Mouse (Mus musculus) splenic B cell, adult 2 months (primary cell): ENCODE results near the gene Map2k4.

Source experiments
- DNase-seq: peaks from one replicate; pipeline ENCODE4 v3.0.0-alpha.2; 2011; ENCODE audit warnings: low read depth, low spot score
- H3K27me3 ChIP-seq: 2 replicates; pipeline ENCODE4 v1.6.1; 2012; ENCODE audit warnings: mild to moderate bottlenecking, low read length, moderate library complexity, mixed read lengths; ENCODE audit not compliant: control insufficient read depth, poor library complexity, insufficient read depth, severe bottlenecking
- H3K36me3 ChIP-seq: 2 replicates; pipeline ENCODE4 v1.6.1; 2012; ENCODE audit warnings: mild to moderate bottlenecking, low read length, moderate library complexity, mixed read lengths; ENCODE audit not compliant: control insufficient read depth, poor library complexity, insufficient read depth, severe bottlenecking

The Map2k4 gene

GRCm38 (mm10) chr11:65787421-65788151 lies 511 bp downstream of the Map2k4 start:
- Histone ChIP-seq H3K36me3 (no peaks in the 10 kb centered on the region), H3K27me3 (no peaks in the 10 kb centered on the region)
- no peak for DNase-seq

GRCm38 (mm10) chr11:65786160-65786559 lies 1.9 kb downstream of the Map2k4 start:
- Histone ChIP-seq H3K36me3 (no peaks in the 10 kb centered on the region), H3K27me3 (no peaks in the 10 kb centered on the region)
- no peak for DNase-seq

- Histone ChIP-seq H3K36me3 (0 out of 2 replicates have a peak, but pooled peaks cover 2% of the 10 kb centered on the region), H3K27me3 (no peaks in the 10 kb centered on the region)
- no peak for DNase-seq
These were observed 6.5 kb downstream of the Map2k4 start for GRCm38 (mm10) chr11:65781596-65781995.

- no peaks in the 10 kb centered on the region for H3K27me3 ChIP-seq
- H3K36me3 ChIP-seq: 0 out of 2 replicates have a peak, but pooled peaks cover 2% of the 10 kb centered on the region
- DNase-seq: no peak
These were observed 8.5 kb downstream of the Map2k4 start for GRCm38 (mm10) chr11:65779578-65779977.

- Histone ChIP-seq H3K36me3 (0 out of 2 replicates have a peak, but pooled peaks cover 2% of the 10 kb centered on the region), H3K27me3 (no peaks in the 10 kb centered on the region)
- DNase-seq: no peak
These were observed 9.0 kb downstream of the Map2k4 start for GRCm38 (mm10) chr11:65779066-65779465.

GRCm38 (mm10) chr11:65777810-65778209 lies 10.3 kb downstream of the Map2k4 start:
- Histone ChIP-seq H3K27me3 (no peaks in the 10 kb centered on the region), H3K36me3 (0 out of 2 replicates have a peak, but pooled peaks cover 2% of the 10 kb centered on the region)
- no peak for DNase-seq

GRCm38 (mm10) chr11:65776906-65777611 lies 11.0 kb downstream of the Map2k4 start:
- H3K36me3 ChIP-seq: 0 out of 2 replicates have a peak, but pooled peaks cover 2% of the 10 kb centered on the region
- DNase-seq: no peak

GRCm38 (mm10) chr11:65773946-65774656 lies 14.0 kb downstream of the Map2k4 start:
- DNase-seq: no peak
- no peaks in the 10 kb centered on the region for H3K36me3 ChIP-seq
- no peaks in the 10 kb centered on the region for H3K27me3 ChIP-seq

More at GRCm38 (mm10) chr11:65776906-65777611, 11.0 kb downstream of the Map2k4 start:
- H3K27me3 ChIP-seq: no peaks in the 10 kb centered on the region

- Histone ChIP-seq H3K27me3 (no peaks in the 10 kb centered on the region), H3K36me3 (no peaks in the 10 kb centered on the region)
- no peak for DNase-seq
These were observed 14.6 kb downstream of the Map2k4 start for GRCm38 (mm10) chr11:65773535-65773934.

GRCm38 (mm10) chr11:65771546-65771945 lies 16.6 kb downstream of the Map2k4 start:
- no peaks in the 10 kb centered on the region for H3K36me3 ChIP-seq
- no peaks in the 10 kb centered on the region for H3K27me3 ChIP-seq
- DNase-seq: no peak

- no peaks in the 10 kb centered on the region for H3K36me3 ChIP-seq
- no peak for DNase-seq
- H3K27me3 ChIP-seq: no peaks in the 10 kb centered on the region
These were observed 18.1 kb downstream of the Map2k4 start for GRCm38 (mm10) chr11:65769990-65770389.

- no peak for DNase-seq
- Histone ChIP-seq H3K36me3 (no peaks in the 10 kb centered on the region), H3K27me3 (no peaks in the 10 kb centered on the region)
These were observed 19.7 kb downstream of the Map2k4 start for GRCm38 (mm10) chr11:65768445-65768844.

GRCm38 (mm10) chr11:65760912-65761311 lies 27.2 kb downstream of the Map2k4 start:
- Histone ChIP-seq H3K27me3 (no peaks in the 10 kb centered on the region), H3K36me3 (no peaks in the 10 kb centered on the region)
- DNase-seq: no peak

GRCm38 (mm10) chr11:65759350-65759749 lies 28.7 kb downstream of the Map2k4 start:
- H3K27me3 ChIP-seq: no peaks in the 10 kb centered on the region
- DNase-seq: no peak
- no peaks in the 10 kb centered on the region for H3K36me3 ChIP-seq

- no peak for DNase-seq
- H3K27me3 ChIP-seq: no peaks in the 10 kb centered on the region
- no peaks in the 10 kb centered on the region for H3K36me3 ChIP-seq
These were observed 33.9 kb downstream of the Map2k4 start for GRCm38 (mm10) chr11:65754161-65754560.
